Mouse (Mus musculus): Measurements from ENCODE around the gene Sh3yl1.

The Sh3yl1 gene

DNA sequence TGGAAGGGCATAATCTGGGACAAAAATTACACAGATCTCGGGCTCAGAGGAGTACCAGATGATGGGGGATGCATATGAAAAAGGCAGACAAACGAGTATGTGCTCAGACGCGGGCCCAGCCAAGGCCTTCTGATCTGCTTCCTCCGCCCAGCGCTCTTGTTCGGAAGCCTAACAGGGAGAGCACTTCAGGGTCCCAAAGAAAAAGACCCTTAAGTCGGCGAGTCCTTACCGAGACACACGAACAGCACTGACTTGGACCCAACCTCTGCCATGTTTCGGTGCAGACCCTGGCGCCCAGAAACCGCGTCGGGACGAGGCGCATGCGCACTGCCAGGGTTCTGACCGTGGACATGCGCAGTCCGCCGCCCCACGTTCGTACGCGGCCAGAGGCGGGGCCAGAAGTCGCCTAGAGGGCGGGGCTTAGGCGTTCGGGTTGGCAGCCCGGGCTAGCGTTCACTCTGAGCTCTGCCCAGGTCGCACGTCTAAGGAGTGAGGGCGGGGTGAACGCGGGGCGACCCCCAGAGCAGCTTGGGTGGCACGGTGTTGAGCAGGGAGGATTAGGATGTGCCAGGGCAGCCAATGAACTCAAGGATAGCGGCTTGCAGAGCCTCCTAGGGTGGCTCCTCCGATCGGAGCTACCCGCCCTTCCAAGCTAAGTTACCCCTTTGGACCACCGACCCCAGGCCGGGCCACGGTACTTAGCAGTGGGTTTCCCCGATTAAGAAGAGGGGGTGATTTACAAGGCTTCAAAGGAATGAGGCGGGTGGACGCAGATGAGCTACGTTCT, at the start of gene Sh3yl1, which contains the start of gene Acp1:
Gene Sh3yl1, plus strand, starts transcription at position 408 of the 787 bp plus-strand sequence.
Gene Acp1, minus strand, starts transcription at position 329 of the 787 bp plus-strand sequence.
- peak; percentile 89 for DNase-seq (ENCODE audit: low spot score)

DNA sequence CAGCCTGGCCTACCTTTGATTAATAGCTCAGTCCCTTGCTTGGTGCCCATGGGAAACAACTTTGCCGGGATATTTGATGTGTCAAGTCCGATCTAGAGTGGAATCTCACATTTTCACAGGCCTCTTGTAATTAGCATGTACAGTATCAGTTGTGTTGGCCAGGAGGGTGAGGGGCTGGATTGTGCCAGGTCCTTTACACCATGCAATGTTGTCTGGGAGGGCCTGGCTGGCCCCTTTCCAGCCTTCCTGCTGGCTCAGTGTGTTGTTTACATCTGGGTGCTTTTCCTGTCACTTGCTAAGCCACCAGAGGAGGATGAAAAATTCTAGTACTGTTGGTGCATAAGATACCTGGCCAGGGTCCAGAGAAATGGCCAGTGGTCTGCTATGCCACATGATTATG, 47.1 kb upstream of the Sh3yl1 start:
- DNase-seq (ENCODE audit: low spot score): no peak

- no peak for DNase-seq (ENCODE audit: low spot score)
These were observed 45.7 kb upstream of the Sh3yl1 start for GRCm38 (mm10) chr12:30865781-30866180.

- no peak for DNase-seq (ENCODE audit: low spot score)
These were observed 32.0 kb upstream of the Sh3yl1 start for GRCm38 (mm10) chr12:30879447-30879846.

DNA sequence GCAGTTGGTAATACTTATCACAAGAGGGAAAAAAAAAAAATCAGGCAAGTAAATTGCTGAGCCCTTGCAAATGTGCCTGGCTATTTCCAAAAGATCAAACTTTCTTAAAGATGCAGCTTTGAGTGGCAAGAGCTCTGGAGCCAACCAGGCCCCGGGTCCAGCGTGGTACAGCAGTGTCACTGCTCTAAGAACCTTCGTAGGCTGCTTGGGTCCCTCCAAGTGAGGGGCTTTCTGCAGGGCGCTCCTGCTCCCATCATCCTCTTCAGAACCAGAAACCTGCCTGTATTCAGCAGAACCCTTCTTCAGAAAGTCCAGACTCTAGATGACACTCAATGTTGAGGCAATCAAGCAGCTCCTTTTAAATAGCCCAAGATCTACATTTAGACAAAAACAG, 27.9 kb upstream of the Sh3yl1 start:
- no peak for DNase-seq (ENCODE audit: low spot score)

DNA sequence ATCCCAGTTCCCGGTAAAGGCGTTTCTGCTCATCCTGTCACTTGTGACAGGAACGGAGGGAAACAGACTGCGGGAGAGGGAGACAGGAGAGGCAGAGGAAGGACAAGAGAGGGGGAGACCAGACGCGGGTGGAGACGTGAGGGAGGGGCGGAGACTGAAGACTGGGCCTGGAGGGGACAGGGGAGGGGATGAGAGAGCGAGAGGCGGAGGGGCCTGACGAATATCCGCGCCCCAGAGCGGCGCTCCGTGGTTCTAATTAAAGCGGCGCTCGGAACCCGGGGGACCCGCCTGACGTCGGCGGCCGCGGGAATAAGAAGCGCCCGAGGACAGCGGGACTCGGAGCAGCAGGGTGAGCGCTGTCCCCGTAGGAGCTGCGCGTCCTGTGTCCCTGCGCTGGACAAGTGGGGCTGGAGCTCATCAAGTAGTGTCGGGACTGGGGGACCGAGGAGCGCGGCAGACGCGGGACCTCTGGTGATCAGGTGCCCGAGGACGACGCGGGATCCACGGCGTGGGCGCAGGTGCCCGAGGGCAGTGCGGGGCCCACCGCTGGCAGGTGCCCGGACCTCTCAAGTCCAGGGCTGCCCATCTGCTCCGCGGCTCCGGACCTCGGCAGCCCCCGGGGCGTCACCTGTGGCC, 27.4 kb upstream of the Sh3yl1 start, which contains the start of gene Alkal2:
Gene Alkal2, plus strand, starts transcription at position 337 of the 636 bp plus-strand sequence.
- DNase-seq (ENCODE audit: low spot score): no peak

DNA sequence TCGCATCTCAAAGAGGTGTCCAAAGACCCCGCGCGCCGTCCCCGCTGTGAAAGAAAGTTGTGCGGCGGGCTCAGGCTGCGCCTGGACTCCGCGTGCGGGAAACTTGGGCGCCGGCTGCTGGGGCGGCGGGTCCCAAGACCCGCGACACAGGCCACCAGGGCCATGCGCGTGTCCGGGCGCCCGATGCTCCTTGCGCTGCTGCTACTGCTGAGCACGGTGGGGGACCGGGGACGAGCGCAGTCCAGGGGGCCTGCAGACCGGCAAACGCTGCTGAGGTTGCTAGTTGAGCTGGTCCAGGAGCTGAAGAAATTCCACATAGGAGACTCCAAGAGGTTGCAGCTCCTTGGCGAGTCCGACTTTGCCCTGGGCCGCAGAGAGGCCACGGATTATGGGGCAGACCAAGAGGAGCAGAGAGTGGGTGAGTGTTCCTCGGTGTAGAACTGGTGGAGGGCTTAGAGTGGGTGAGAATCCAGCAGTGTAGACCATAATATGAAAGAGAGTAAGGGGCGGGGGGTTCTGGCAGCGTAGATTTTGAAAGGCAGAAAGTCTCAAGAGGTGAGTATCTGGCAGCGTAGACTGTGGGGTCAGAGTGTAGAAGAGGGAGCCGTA, 26.7 kb upstream of the Sh3yl1 start:
- no peak for DNase-seq (ENCODE audit: low spot score)

GRCm38 (mm10) chr12:30885891-30886290, 25.6 kb upstream of the Sh3yl1 start:
- DNase-seq (ENCODE audit: low spot score): no peak

GRCm38 (mm10) chr12:30888003-30888402, 23.5 kb upstream of the Sh3yl1 start:
- no peak for DNase-seq (ENCODE audit: low spot score)

- no peak for DNase-seq (ENCODE audit: low spot score)
These were observed 21.4 kb upstream of the Sh3yl1 start for GRCm38 (mm10) chr12:30890067-30890466.

DNA sequence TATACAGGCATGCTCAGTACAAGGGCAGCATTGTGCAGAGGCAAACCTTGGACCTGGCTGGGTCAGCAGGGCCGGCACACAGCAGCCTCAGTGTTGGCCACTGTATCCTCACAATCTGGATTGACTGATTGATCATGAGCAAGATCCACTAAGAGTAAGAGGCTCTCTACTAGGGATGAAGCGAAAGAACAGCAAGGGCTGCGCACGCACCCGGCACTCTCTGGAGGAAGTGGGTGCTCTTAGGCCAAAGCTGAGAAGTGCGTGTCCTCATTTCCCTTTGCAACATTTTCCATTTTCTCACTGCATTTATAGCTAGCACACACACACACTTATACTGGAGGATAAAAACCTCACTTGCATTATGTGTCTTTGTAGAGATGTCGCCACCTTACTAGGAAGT, 20.0 kb upstream of the Sh3yl1 start:
- DNase-seq (ENCODE audit: low spot score): no peak

- DNase-seq (ENCODE audit: low spot score): no peak
These were observed 14.4 kb upstream of the Sh3yl1 start for GRCm38 (mm10) chr12:30897039-30897438.

- no peak for DNase-seq (ENCODE audit: low spot score)
These were observed 2.8 kb upstream of the Sh3yl1 start for GRCm38 (mm10) chr12:30908658-30909057.

- no peak for DNase-seq (ENCODE audit: low spot score)
These were observed 1.6 kb upstream of the Sh3yl1 start for GRCm38 (mm10) chr12:30909881-30910280.

- no peak for DNase-seq (ENCODE audit: low spot score)
These were observed 608 bp upstream of the Sh3yl1 start for GRCm38 (mm10) chr12:30910860-30911259.

- peak; percentile 15 for DNase-seq (ENCODE audit: low spot score)
These were observed 547 bp downstream of the Sh3yl1 start for GRCm38 (mm10) chr12:30912048-30912381.

GRCm38 (mm10) chr12:30912840-30913239, 1.4 kb downstream of the Sh3yl1 start:
- no peak for DNase-seq (ENCODE audit: low spot score)

DNA sequence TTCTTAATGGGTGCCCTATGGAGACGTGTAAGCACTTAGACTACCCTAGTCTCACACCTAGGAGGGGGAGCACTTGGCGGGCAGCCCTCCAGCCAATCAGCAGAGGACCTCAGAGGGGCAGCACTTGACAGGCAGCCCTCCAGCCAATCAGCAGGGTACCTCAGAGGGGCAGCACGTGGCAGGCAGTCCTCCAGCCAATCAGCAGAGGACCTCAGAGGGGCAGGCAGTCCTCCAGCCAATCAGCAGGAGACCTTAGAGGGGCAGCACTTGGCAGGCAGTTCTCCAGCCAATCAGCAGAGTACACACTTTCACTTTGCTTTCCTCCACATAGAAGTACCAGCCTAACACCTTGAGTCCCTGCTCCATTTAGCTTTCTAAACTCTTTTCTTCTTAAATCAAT, 10.9 kb downstream of the Sh3yl1 start:
- DNase-seq (ENCODE audit: low spot score): no peak

DNA sequence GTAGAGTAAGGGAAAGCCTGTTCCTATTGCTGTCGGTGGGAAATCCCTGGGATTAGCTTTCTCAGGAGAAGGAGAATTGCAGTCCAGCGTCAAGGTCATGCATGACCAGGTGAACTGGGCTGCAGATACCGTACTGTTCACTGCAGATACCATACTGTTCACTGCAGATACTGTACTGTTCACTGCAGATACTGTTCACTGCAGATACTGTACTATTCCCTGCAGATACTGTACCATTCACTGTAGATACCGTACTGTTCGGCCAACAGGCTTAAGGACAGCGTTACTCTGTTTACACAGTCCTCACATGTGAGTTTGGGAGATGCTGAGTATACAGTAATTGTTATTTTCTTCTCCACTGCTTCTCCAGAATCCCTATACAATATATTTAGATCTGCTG, 16.7 kb downstream of the Sh3yl1 start:
- no peak for DNase-seq (ENCODE audit: low spot score)

GRCm38 (mm10) chr12:30933299-30933698, 21.8 kb downstream of the Sh3yl1 start:
- no peak for DNase-seq (ENCODE audit: low spot score)

DNA sequence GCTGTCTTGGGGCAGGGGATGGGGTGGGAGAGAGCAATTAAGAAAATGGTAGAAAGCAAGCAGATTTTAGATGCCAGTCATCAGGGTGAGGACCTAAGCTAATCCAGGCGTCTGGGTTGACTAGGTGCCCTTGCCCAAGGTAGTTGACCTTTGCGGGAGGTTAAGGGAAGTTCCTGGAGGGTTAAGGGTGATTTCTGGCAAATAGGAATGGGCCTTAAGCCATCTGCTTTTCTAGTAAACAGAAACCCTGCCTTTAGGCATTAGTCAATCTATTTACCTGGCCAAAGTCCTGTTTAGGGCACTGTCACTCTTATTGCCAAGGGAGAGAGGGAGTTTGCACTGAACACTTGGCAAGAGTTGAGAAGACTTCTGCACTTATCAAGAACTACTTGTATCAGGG, 25.4 kb downstream of the Sh3yl1 start:
- DNase-seq (ENCODE audit: low spot score): no peak

DNA sequence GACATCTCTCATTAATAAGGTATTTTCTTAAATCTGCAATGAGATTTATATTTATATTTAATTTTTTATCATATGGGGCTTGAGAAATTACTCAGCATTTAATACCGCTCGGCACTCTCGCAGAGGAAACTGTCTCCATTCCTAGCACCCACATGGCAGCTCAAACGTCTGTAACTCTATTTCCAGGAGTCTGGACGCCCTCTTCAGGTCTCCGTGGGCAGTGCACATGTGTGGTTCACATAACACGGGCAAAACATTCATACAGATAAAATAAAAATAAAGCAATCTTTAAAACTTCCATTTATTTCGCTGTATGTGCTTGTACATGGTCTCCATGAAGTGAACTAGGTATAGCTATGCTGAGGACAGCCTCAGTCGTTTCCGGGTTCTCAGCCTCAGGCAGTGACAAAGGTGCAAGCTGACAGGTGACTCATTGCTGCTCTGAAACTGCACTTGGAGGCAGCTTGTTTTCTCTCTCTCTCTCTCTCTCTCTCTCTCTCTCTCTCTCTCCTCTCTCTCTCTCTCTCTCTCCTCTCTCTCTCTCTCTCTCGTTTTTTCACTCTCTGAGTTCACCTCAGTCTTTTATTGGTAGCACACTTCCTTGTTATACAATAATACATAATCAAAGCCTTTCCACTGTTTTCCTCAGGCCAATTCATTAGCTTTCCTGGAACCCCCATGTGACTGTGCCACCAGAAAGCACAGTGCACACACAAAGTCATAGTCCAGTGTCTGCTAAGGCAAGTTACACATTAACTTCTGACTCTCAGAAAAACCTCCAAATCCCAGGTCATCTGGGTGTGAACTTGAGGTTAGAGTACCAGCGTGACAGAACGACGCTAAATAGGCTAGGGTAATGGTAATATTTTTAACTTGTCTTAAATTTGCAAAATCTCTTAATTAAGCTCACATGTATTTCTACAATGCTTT, 31.9 kb downstream of the Sh3yl1 start:
- no peak for DNase-seq (ENCODE audit: low spot score)
